In genomic region chr4:45727915-45728314, GRCm38 (mm10) we compare ENCODE assay signal across 23 mouse cellular contexts.
A peak's percentile ranks its signal among the peaks of the same experiment; 100 is the strongest.
DNase-seq lines count a peak whose midpoint lies in the region; ATAC-seq lines count a peak whose summit lies in the region.
"Had no signal": no experiment of that assay in that cellular context is flagged by ENCODE, and none has a peak within 500 bp of the region (broad histone marks: within the 10 kb centered on the region; RNA-seq: fewer than 3 reads in every experiment).

No protein-coding gene starts in this region.

- H3K36me3 ChIP-seq in kidney, embryonic 14.5 days (ENCODE audit: control insufficient read depth, insufficient read depth, low read length) = no peaks in the 10 kb centered on the region
- H3K36me3 ChIP-seq in midbrain, embryonic 14.5 days (ENCODE audit: control insufficient read depth, insufficient read depth, low read length) = no peaks in the 10 kb centered on the region
- H3K36me3 ChIP-seq in midbrain, embryonic 10.5 days = no peaks in the 10 kb centered on the region
- H3K36me3 ChIP-seq in hindbrain, embryonic 13.5 days = no peaks in the 10 kb centered on the region
- H3K36me3 ChIP-seq in neural tube, embryonic 12.5 days = no peaks in the 10 kb centered on the region
- H3K36me3 ChIP-seq: heart, embryonic 10.5 days; limb, embryonic 15.5 days; lung, embryonic 15.5 days had no signal

- peaks cover 16% of the 10 kb centered on the region for H3K4me1 ChIP-seq in kidney, embryonic 14.5 days (ENCODE audit: control insufficient read depth, insufficient read depth, low read length)
- peaks cover 4% of the 10 kb centered on the region for H3K4me1 ChIP-seq in midbrain, embryonic 14.5 days (ENCODE audit: control insufficient read depth, insufficient read depth, low read length)
- H3K4me1 ChIP-seq in midbrain, embryonic 10.5 days = peaks cover 47% of the 10 kb centered on the region
- peaks cover 71% of the 10 kb centered on the region for H3K4me1 ChIP-seq in hindbrain, embryonic 13.5 days (replicated peaks)
- H3K4me1 ChIP-seq in neural tube, embryonic 12.5 days = peaks cover 38% of the 10 kb centered on the region

- H3K9ac ChIP-seq in kidney, embryonic 14.5 days (ENCODE audit: low read depth, low read length) = no peak overlapping the region
- H3K9ac ChIP-seq in midbrain, embryonic 14.5 days (replicated peaks; ENCODE audit: low read length) = no peak overlapping the region
- H3K9ac ChIP-seq in hindbrain, embryonic 13.5 days = no peak overlapping the region
- no peak overlapping the region for H3K9ac ChIP-seq in neural tube, embryonic 12.5 days
- H3K9ac ChIP-seq: limb, embryonic 15.5 days; liver, embryonic 14.5 days; lung, embryonic 15.5 days had no signal

- no peaks in the 10 kb centered on the region for H3K9me3 ChIP-seq in kidney, embryonic 14.5 days (ENCODE audit: control insufficient read depth, low read length)
- no peaks in the 10 kb centered on the region for H3K9me3 ChIP-seq in midbrain, embryonic 14.5 days (ENCODE audit: control insufficient read depth, low read length)
- H3K9me3 ChIP-seq in midbrain, embryonic 10.5 days (replicated peaks) = no peaks in the 10 kb centered on the region
- H3K9me3 ChIP-seq in hindbrain, embryonic 13.5 days = no peaks in the 10 kb centered on the region
- H3K9me3 ChIP-seq in neural tube, embryonic 12.5 days = no peaks in the 10 kb centered on the region
- H3K9me3 ChIP-seq: heart, embryonic 10.5 days; limb, embryonic 15.5 days; lung, embryonic 15.5 days; megakaryocyte, embryonic 14.5 days had no signal

- no peak for DNase-seq in kidney, postnatal 36 days
- DNase-seq in midbrain, embryonic 14.5 days = no peak
- DNase-seq in midbrain, embryonic 10.5 days (ENCODE audit: low spot score) = no peak
- no peak for DNase-seq in adrenal gland, adult 2 months
- DNase-seq in right cerebral cortex, postnatal 10 days (ENCODE audit: low spot score in 2 of 2) = no peak
- DNase-seq: adrenal gland, adult 8-10 months; cerebellum, adult 18-20 months; cerebellum, postnatal 14 days; gastrocnemius, postnatal 10 days; heart, postnatal 4 days; layer of hippocampus, adult 9-11 months; lung, postnatal 36 days; right cerebral cortex, postnatal 14 days had no signal

- H3K4me3 ChIP-seq in kidney, embryonic 14.5 days (ENCODE audit: low read length) = no peak overlapping the region
- H3K4me3 ChIP-seq in midbrain, embryonic 14.5 days (replicated peaks; ENCODE audit: low read depth, low read length) = no peak overlapping the region
- no peak overlapping the region for H3K4me3 ChIP-seq in midbrain, embryonic 10.5 days
- no peak overlapping the region for H3K4me3 ChIP-seq in hindbrain, embryonic 13.5 days
- no peak overlapping the region for H3K4me3 ChIP-seq in neural tube, embryonic 12.5 days
- H3K4me3 ChIP-seq: heart, embryonic 10.5 days; limb, embryonic 15.5 days; lung, embryonic 15.5 days; megakaryocyte, embryonic 14.5 days had no signal

- H3K27ac ChIP-seq in kidney, embryonic 14.5 days (ENCODE audit: low read depth, low read length) = no peak overlapping the region
- H3K27ac ChIP-seq in midbrain, embryonic 14.5 days (replicated peaks; ENCODE audit: low read depth, low read length) = peak overlapping the region; percentile 10
- no peak overlapping the region; the same call in 1 of the 2 replicates for H3K27ac ChIP-seq in midbrain, embryonic 10.5 days (replicated peaks)
- peak overlapping the region; percentile 50; the same call in 1 of the 2 replicates for H3K27ac ChIP-seq in hindbrain, embryonic 13.5 days
- H3K27ac ChIP-seq in neural tube, embryonic 12.5 days = 0 out of 2 replicates have a peak overlapping the region, but pooled peaks have one; percentile 32
- H3K27ac ChIP-seq: heart, embryonic 10.5 days; limb, embryonic 15.5 days; liver, embryonic 14.5 days; lung, embryonic 15.5 days; stomach, postnatal 0 days had no signal

- no peaks in the 10 kb centered on the region; the same call in 1 of the 2 replicates for H3K27me3 ChIP-seq in kidney, embryonic 14.5 days (ENCODE audit: control insufficient read depth, insufficient read depth, low read length)
- H3K27me3 ChIP-seq in midbrain, embryonic 14.5 days (ENCODE audit: control insufficient read depth, insufficient read depth, low read length) = no peaks in the 10 kb centered on the region; the same call in 1 of the 2 replicates
- peaks cover 50% of the 10 kb centered on the region for H3K27me3 ChIP-seq in midbrain, embryonic 10.5 days (ENCODE audit: low read depth, poor library complexity, severe bottlenecking)
- 0 out of 2 replicates have a peak, but pooled peaks cover 5% of the 10 kb centered on the region for H3K27me3 ChIP-seq in hindbrain, embryonic 13.5 days
- H3K27me3 ChIP-seq in neural tube, embryonic 12.5 days (replicated peaks) = no peaks in the 10 kb centered on the region
- H3K27me3 ChIP-seq: lung, embryonic 15.5 days had no signal

- H3K4me2 ChIP-seq in kidney, embryonic 14.5 days (replicated peaks; ENCODE audit: low read depth, low read length) = no peak overlapping the region
- no peak overlapping the region for H3K4me2 ChIP-seq in midbrain, embryonic 14.5 days (ENCODE audit: low read length)
- no peak overlapping the region for H3K4me2 ChIP-seq in hindbrain, embryonic 13.5 days
- 0 out of 2 replicates have a peak overlapping the region, but pooled peaks have one; percentile 16 for H3K4me2 ChIP-seq in neural tube, embryonic 12.5 days (replicated peaks)
- H3K4me2 ChIP-seq: limb, embryonic 15.5 days; lung, embryonic 15.5 days had no signal

- WGBS in kidney, embryonic 14.5 days = 32% methylated on average over 5 of the region's 5 CpGs
- 70% methylated on average over 5 of the region's 5 CpGs for WGBS in midbrain, embryonic 14.5 days
- 85% methylated on average over 5 of the region's 5 CpGs for WGBS in midbrain, embryonic 10.5 days
- WGBS in hindbrain, embryonic 13.5 days = 56% methylated on average over 5 of the region's 5 CpGs
- WGBS in neural tube, embryonic 12.5 days = 19% methylated on average over 5 of the region's 5 CpGs

- ATAC-seq in kidney, embryonic 14.5 days (ENCODE audit: low FRiP score, low TSS enrichment) = peak; percentile 72
- no peak for ATAC-seq in midbrain, embryonic 14.5 days (ENCODE audit: low FRiP score, low TSS enrichment)
- no peak for ATAC-seq in hindbrain, embryonic 13.5 days (ENCODE audit: low FRiP score)
- ATAC-seq in neural tube, embryonic 12.5 days (ENCODE audit: low FRiP score, low read depth) = 0 out of 2 replicates have a peak, but pooled peaks have one; percentile 45
- ATAC-seq: forebrain, embryonic 16.5 days had no signal

Comparison
In these comparisons a context has a peak if more than half of its experiments do, and no peak if none do; other contexts are left out.
1. H3K27ac ChIP-seq: peak in midbrain, embryonic 14.5 days (single experiment), hindbrain, embryonic 13.5 days (single experiment) and neural tube, embryonic 12.5 days (single experiment); none in kidney, embryonic 14.5 days (single experiment) and midbrain, embryonic 10.5 days (single experiment).
2. ATAC-seq: peak in kidney, embryonic 14.5 days (single experiment) and neural tube, embryonic 12.5 days (single experiment); none in midbrain, embryonic 14.5 days (single experiment) and hindbrain, embryonic 13.5 days (single experiment).